Mouse (Mus musculus) midbrain, embryonic 12.5 days (tissue): ENCODE measurements around the gene Gm14435. TPM values are rescaled to one million over a fixed set of nuclear protein-coding genes. Genes with fewer than 3 reads are reported as not detected.
"Not testable (repeated sequence)": the region's sequence is repeated elsewhere in the genome, so short reads cannot be mapped to it uniquely, and the experiment has no call there.

Experiments used
- ATAC-seq: fragments of 200-750 bp; cut with Nextera tagmentation; 2 replicates; pipeline ENCODE4 v1.8.0; 2017; ENCODE audit warnings: low read depth, moderate TSS enrichment, moderate library complexity; ENCODE audit not compliant: low FRiP score
- H3K27ac ChIP-seq: fragments of 300-500 bp; sonication (generic); replicated peaks from 2 replicates; pipeline ENCODE4 v1.5.1; 2016; ENCODE audit warnings: mild to moderate bottlenecking
- H3K27me3 ChIP-seq: fragments of 300-500 bp; sonication (generic); 2 replicates; pipeline ENCODE4 v1.6.1; 2016; ENCODE audit warnings: mild to moderate bottlenecking
- H3K36me3 ChIP-seq: fragments of 300-500 bp; sonication (generic); 2 replicates; pipeline ENCODE4 v1.6.1; 2016
- H3K4me1 ChIP-seq: fragments of 300-500 bp; sonication (generic); 2 replicates; pipeline ENCODE4 v1.6.1; 2016
- H3K4me2 ChIP-seq: fragments of 300-500 bp; sonication (generic); replicated peaks from 2 replicates; pipeline ENCODE4 v1.6.1; 2016; ENCODE audit warnings: mild to moderate bottlenecking, moderate library complexity
- H3K4me3 ChIP-seq: fragments of 300-500 bp; sonication (generic); 2 replicates; pipeline ENCODE4 v1.5.1; 2016; ENCODE audit warnings: mild to moderate bottlenecking
- H3K9ac ChIP-seq: fragments of 300-500 bp; sonication (generic); replicated peaks from 2 replicates; pipeline ENCODE4 v1.6.1; 2016; ENCODE audit warnings: mild to moderate bottlenecking, moderate library complexity
- H3K9me3 ChIP-seq: fragments of 300-500 bp; sonication (generic); 2 replicates; pipeline ENCODE4 v1.6.1; 2016; ENCODE audit warnings: mild to moderate bottlenecking
- WGBS: fragments of 180-500 bp; shearing (Covaris S2); methylation state at CpG from one replicate; pipeline ENCODE4 v1.1.7; 2016; 5-methylcytosine and 5-hydroxymethylcytosine counted together
- polyA plus RNA-seq: library from polyadenylated mRNA; unstranded; fragments of >200 nt; fragmentation: Nextera tagmentation; extraction: Ambion mirVana; gene quantifications from 2 replicates; pipeline ENCODE4 v1.2.1, GENCODE M21; 2016

Gm14435 gene
- polyA plus RNA-seq: 8.8 and 8.9 TPM in 2 replicates

- WGBS: no CpG with 5 or more reads among the region's 6 CpGs
- not testable (repeated sequence) for H3K4me3 ChIP-seq, H3K9ac ChIP-seq, H3K27ac ChIP-seq, H3K4me1 ChIP-seq, H3K36me3 ChIP-seq, H3K4me2 ChIP-seq, H3K27me3 ChIP-seq, ATAC-seq, H3K9me3 ChIP-seq
Measured at GRCm38 (mm10) chr2:176423294-176423693, at the start of gene Gm14435. Gm14435 (plus strand) TSS chr2:176423594.

Other genes starting within 250 kb of the Gm14435 start
- gene 2210418O10Rik, start 197.0 kb upstream of the Gm14435 start, polyA plus RNA-seq: 6.1 and 12.6 TPM in 2 replicates
- not detected in 2 replicates for gene Gm11009, start 104.1 kb upstream of the Gm14435 start, polyA plus RNA-seq
- 4.9 and 23.7 TPM in 2 replicates for gene Gm14434, start 63.2 kb downstream of the Gm14435 start, polyA plus RNA-seq
- gene Zfp967, start 97.5 kb downstream of the Gm14435 start, polyA plus RNA-seq: not detected in 2 replicates
- gene Gm14308, start 212.8 kb downstream of the Gm14435 start, polyA plus RNA-seq: 18.3 and 34.1 TPM in 2 replicates
- 9.0 and 9.1 TPM in 2 replicates for gene Zfp973, start 246.9 kb downstream of the Gm14435 start, polyA plus RNA-seq